Mouse (Mus musculus) testis, adult 2 months (tissue): Measurements from ENCODE around the gene Coro1b. TPM values are rescaled to one million over a fixed set of nuclear protein-coding genes. Genes with fewer than 3 reads are reported as not detected.

ENCODE experiments used
- H3K27ac ChIP-seq: fragments of 200-500 bp; 2 replicates; pipeline ENCODE4 v1.5.1; 2012; ENCODE audit warnings: low read depth, low read length; ENCODE audit not compliant: control insufficient read depth, insufficient read depth
- H3K27me3 ChIP-seq: fragments of 200-500 bp; 2 replicates; pipeline ENCODE4 v1.6.1; 2012; ENCODE audit warnings: mild to moderate bottlenecking, low read length, moderate library complexity; ENCODE audit not compliant: control insufficient read depth, insufficient read depth
- H3K36me3 ChIP-seq: fragments of 200-500 bp; 2 replicates; pipeline ENCODE4 v1.6.1; 2012; ENCODE audit warnings: mild to moderate bottlenecking, low read length; ENCODE audit not compliant: control insufficient read depth, insufficient read depth
- H3K4me1 ChIP-seq: fragments of 200-500 bp; 2 replicates; pipeline ENCODE4 v1.6.1; 2012; ENCODE audit warnings: low read length; ENCODE audit not compliant: control insufficient read depth, insufficient read depth
- H3K4me3 ChIP-seq: fragments of 200-500 bp; 2 replicates; pipeline ENCODE4 v1.5.1; 2012; ENCODE audit warnings: low read depth, mild to moderate bottlenecking, low read length, moderate library complexity, mixed read lengths; ENCODE audit not compliant: control insufficient read depth
- CTCF ChIP-seq: fragments of 200-500 bp; IDR thresholded peaks from 2 replicates; pipeline ENCODE4 v1.5.1; 2012; ENCODE audit warnings: low read depth, mild to moderate bottlenecking, inconsistent platforms, low read length, moderate library complexity; ENCODE audit not compliant: control insufficient read depth, insufficient read depth, insufficient replicate concordance
- POLR2A ChIP-seq: fragments of 200-500 bp; IDR thresholded peaks from 2 replicates; pipeline ENCODE4 v1.6.1; 2012; ENCODE audit warnings: low read depth, mild to moderate bottlenecking, inconsistent platforms, low read length, moderate library complexity; ENCODE audit not compliant: control insufficient read depth
- polyA plus RNA-seq: library from polyadenylated mRNA; depleted of rRNA; stranded (reverse); fragments of >200 nt; gene quantifications from 2 replicates; pipeline ENCODE4 v1.2.3, GENCODE M21; 2012; rRNA removed

Gene Coro1b
- polyA plus RNA-seq, 1 experiment: 87.3 TPM

DNA sequence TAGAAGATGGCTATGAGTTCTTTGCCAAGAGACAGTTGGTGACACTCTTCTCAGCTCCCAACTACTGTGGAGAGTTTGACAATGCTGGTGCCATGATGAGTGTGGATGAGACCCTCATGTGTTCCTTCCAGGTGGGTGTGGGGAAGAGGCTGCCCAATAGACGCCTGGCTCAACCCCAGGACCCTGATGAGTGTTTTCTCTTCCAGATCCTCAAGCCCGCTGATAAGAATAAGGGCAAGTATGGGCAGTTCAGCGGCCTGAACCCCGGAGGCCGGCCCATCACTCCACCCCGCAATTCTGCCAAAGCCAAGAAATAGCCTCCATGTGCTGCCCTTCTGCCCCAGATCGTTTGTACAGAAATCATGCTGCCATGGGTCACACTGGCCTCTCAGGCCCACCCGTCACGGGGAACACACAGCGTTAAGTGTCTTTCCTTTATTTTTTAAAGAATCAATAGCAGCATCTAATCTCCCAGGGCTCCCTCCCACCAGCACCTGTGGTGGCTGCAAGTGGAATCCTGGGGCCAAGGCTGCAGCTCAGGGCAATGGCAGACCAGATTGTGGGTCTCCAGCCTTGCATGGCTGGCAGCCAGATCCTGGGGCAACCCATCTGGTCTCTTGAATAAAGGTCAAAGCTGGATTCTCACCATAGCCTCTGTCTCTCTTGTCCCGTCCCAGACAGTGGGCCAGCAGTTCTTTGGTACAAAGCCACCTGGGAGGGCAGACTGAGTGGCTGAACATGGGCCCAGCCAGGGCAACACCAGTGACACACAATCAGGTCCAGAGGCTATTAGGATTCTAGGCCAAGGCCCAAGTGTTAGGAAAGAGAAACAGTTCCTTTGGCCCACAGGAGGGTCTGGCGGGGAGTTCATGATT lies 46.6 kb downstream of the Coro1b start:
- no peaks in the 10 kb centered on the region for H3K36me3 ChIP-seq
- no peak overlapping the region for H3K4me3 ChIP-seq
- peaks cover 11% of the 10 kb centered on the region for H3K4me1 ChIP-seq
- no peak overlapping the region for H3K27ac ChIP-seq
- no peak for TF ChIP-seq POLR2A
- no peak for TF ChIP-seq CTCF
- no peaks in the 10 kb centered on the region for H3K27me3 ChIP-seq

DNA sequence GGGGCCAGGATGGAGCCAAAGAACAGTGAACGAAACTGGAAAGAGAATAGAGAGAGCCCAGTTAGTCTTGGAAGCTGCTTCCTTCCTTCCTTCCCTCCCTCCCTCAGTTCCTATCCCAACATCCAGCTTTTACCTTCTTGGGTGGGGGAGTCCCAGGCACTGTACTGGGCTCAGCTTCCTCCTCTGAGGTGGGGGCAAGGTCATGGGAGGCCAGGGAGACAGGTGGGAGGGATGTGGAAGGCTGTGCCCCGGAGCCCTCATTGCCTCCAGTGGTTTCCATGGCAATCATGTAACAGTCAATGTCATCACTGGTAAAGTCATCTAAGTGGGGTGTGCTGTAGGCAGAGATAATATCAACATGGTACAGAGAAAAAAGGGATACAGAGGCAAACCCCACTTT lies 47.6 kb downstream of the Coro1b start:
- Histone ChIP-seq H3K27me3 (no peaks in the 10 kb centered on the region), H3K4me3 (no peak overlapping the region), H3K36me3 (no peaks in the 10 kb centered on the region), H3K4me1 (peaks cover 12% of the 10 kb centered on the region), H3K27ac (no peak overlapping the region)
- TF ChIP-seq POLR2A (no peak), CTCF (no peak)

DNA sequence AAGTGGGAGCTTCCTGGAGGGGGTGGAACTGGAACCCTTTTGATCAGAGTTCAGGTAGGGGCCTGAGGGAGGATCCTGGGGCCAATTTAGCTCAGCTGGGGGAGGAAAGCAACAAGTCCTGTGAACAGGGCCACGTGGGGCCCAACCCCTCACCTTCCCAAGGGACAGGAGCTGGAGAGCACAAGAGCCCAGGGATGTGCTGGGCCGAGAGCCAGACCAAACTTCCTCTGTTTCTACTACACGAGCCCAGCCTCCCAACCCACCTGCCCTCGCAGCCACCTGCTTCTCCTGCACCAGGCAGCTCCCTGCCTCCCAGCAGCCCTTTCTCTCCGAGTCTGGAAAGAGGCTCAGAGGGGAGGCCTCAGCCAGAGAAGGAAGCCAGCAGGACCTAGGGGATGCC lies 48.1 kb downstream of the Coro1b start:
- H3K4me1 ChIP-seq: peaks cover 16% of the 10 kb centered on the region
- H3K27me3 ChIP-seq: no peaks in the 10 kb centered on the region
- TF ChIP-seq POLR2A (no peak), CTCF (no peak)
- H3K36me3 ChIP-seq: no peaks in the 10 kb centered on the region
- H3K4me3 ChIP-seq: no peak overlapping the region
- H3K27ac ChIP-seq: no peak overlapping the region

DNA sequence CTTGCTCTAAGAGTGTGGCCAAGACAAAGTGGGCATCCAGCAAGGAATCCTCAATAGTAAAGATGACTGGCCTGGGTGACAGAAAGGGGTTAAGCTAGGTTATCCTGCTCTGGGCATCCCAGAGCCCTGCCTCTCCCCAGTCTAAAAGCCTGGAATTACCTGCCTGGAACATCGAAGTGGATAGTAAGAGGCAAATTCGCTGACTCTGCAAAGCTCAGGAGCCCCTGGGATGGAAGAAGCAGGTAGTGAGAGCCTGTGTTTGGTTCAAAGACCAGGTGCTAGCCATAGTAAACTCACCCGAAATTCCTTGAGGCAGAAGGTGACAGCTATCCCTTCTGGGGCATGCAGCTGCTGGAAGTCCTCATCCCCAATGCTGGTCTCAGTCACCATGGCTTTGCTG lies 48.8 kb downstream of the Coro1b start:
- Histone ChIP-seq H3K4me1 (peaks cover 22% of the 10 kb centered on the region), H3K27ac (no peak overlapping the region), H3K36me3 (no peaks in the 10 kb centered on the region), H3K4me3 (no peak overlapping the region), H3K27me3 (no peaks in the 10 kb centered on the region)
- TF ChIP-seq POLR2A (no peak), CTCF (no peak)

DNA sequence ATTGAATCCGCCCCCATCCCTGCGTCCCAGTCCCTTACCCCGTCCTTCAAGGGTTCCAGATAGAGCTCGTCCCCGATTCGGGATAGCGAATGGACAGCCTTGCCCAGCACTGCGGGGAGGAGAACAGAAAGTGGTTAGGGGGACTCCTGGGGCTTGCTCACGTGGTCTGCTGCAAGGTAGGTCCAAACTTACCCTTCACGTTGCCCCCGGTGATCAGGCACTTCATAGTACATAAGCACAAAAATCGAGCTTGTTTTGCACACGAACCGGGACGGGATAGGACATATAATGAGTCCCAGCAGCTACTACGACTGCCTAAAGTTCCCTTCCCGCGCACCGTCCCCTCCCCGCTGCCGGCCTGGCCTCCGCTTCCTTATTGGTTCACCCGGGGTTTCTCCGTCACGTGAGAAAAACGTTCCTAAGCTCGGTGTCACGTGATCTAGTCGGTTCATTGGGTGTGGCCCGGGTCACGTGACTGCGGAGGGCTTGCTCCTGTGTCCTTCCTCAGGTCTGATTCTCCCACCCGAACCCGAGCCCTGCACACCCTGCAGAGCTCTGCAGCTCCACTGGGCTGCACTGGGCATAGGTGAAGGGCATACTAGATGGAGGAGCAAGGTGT lies 53.0 kb downstream of the Coro1b start, which contains the start of gene Rad9a:
Rad9a (minus strand) TSS at position 372 of the 619 bp plus-strand sequence.
- Histone ChIP-seq H3K27ac (peak within 1 kb of the TSS; percentile 33; the same call in 1 of the 2 replicates), H3K36me3 (no peaks in the 10 kb centered on the region), H3K4me1 (peaks cover 18% of the 10 kb centered on the region), H3K27me3 (no peaks in the 10 kb centered on the region), H3K4me3 (peak within 1 kb of the TSS; percentile 89)
- no peak for TF ChIP-seq CTCF
- TF ChIP-seq POLR2A: peak; percentile 59; the same call in 1 of the 2 replicates

DNA sequence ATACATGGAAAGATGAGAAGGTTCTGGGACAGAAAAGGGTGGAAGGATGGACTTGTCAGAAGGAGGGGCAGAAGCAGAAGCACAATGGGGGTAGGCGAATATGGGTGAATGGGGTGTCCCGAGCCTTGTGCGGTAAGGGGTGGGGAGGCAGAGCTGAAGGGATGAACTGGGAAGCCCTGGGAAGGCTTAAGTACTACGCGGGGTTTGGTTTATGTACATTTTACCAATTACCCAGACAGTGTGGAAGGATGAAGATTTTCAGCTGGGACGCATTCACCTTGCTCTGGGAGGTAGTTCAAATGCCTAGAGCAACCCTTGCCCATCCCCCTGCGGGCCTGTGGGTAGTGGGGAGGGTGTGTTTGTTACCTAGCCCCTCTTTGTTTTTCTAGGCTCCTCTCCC lies 53.7 kb downstream of the Coro1b start:
- Histone ChIP-seq H3K4me3 (peak overlapping the region; percentile 89), H3K27me3 (no peaks in the 10 kb centered on the region), H3K4me1 (peaks cover 18% of the 10 kb centered on the region), H3K27ac (no peak overlapping the region), H3K36me3 (no peaks in the 10 kb centered on the region)
- TF ChIP-seq CTCF (no peak), POLR2A (no peak)

DNA sequence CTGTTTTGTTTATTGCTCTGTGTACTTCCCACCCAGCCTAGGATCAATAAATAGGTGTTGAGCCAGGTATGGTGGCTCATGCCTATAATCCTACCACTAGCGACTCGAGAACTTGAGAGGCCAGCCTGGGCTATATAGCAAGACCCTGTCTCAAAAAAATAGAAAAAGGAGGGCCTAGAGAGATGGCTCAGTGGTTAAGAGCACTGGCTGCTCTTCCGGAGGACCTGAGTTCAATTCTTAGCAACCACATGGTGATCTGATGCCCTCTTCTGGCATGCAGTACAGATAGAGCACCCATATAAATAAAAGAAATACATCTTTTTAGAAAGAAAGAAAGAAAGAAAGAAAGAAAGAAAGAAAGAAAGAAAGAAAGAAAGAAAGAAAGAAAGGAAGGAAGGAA lies 54.7 kb downstream of the Coro1b start:
- H3K4me3 ChIP-seq: no peak overlapping the region
- no peak overlapping the region for H3K27ac ChIP-seq
- H3K4me1 ChIP-seq: peaks cover 18% of the 10 kb centered on the region
- no peaks in the 10 kb centered on the region for H3K36me3 ChIP-seq
- no peaks in the 10 kb centered on the region for H3K27me3 ChIP-seq
- TF ChIP-seq POLR2A (no peak), CTCF (no peak)

Other genes starting within 250 kb of the Coro1b start
- 11.2 and 11.4 TPM in 2 replicates for gene Tcirg1, start 241.5 kb upstream of the Coro1b start, polyA plus RNA-seq
- gene Ndufs8, start 235.8 kb upstream of the Coro1b start, polyA plus RNA-seq: 69.9 and 91.3 TPM in 2 replicates
- 48.2 and 52.4 TPM in 2 replicates for gene Aldh3b1, start 218.8 kb upstream of the Coro1b start, polyA plus RNA-seq
- 6.6 and 8.0 TPM in 2 replicates for gene Unc93b1, start 213.4 kb upstream of the Coro1b start, polyA plus RNA-seq
- gene Aldh3b3, start 190.0 kb upstream of the Coro1b start, polyA plus RNA-seq: 2.9 and 3.2 TPM in 2 replicates
- gene Aldh3b2, start 176.3 kb upstream of the Coro1b start, polyA plus RNA-seq: 48.5 and 48.6 TPM in 2 replicates
- 14.7 and 14.9 TPM in 2 replicates for gene Acy3, start 162.0 kb upstream of the Coro1b start, polyA plus RNA-seq
- 0.41 and 0.56 TPM in 2 replicates for gene Tbx10, start 155.9 kb upstream of the Coro1b start, polyA plus RNA-seq
- 0.99 and 2.4 TPM in 2 replicates for gene Nudt8, start 148.0 kb upstream of the Coro1b start, polyA plus RNA-seq
- gene Gm49405, start 148.0 kb upstream of the Coro1b start, polyA plus RNA-seq: 0.48 TPM in 2 replicates
- gene Doc2g, start 145.3 kb upstream of the Coro1b start, polyA plus RNA-seq: 1.3 and 2.0 TPM in 2 replicates
- gene Ndufv1, start 135.8 kb upstream of the Coro1b start, polyA plus RNA-seq: 145 and 173 TPM in 2 replicates
- 88.6 and 94.9 TPM in 2 replicates for gene Gstp1, start 110.6 kb upstream of the Coro1b start, polyA plus RNA-seq
- 1.5 TPM in 2 replicates for gene Gstp2, start 102.6 kb upstream of the Coro1b start, polyA plus RNA-seq
- not detected in 2 replicates for gene Gstp3, start 89.0 kb upstream of the Coro1b start, polyA plus RNA-seq
- gene Cabp2, start 67.0 kb upstream of the Coro1b start, polyA plus RNA-seq: not detected in 2 replicates
- 31.5 and 31.7 TPM in 2 replicates for gene Cdk2ap2, start 51.4 kb upstream of the Coro1b start, polyA plus RNA-seq
- 31.9 and 42.8 TPM in 2 replicates for gene Pitpnm1, start 48.6 kb upstream of the Coro1b start, polyA plus RNA-seq
- gene Aip, start 22.8 kb upstream of the Coro1b start, polyA plus RNA-seq: 21.0 and 23.5 TPM in 2 replicates
- 0.02 TPM in 1 of 2 replicates, not detected in the other for gene Gpr152, start 8.8 kb upstream of the Coro1b start, polyA plus RNA-seq
- 0.16 and 0.29 TPM in 2 replicates for gene Cabp4, start 4.6 kb upstream of the Coro1b start, polyA plus RNA-seq
- gene Ptprcap, start 5.0 kb downstream of the Coro1b start, polyA plus RNA-seq: 0.65 and 1.0 TPM in 2 replicates
- 10.9 and 11.1 TPM in 2 replicates for gene Rps6kb2, start 14.7 kb downstream of the Coro1b start, polyA plus RNA-seq
- gene Carns1, start 26.9 kb downstream of the Coro1b start, polyA plus RNA-seq: 2.5 and 2.7 TPM in 2 replicates
- gene Tbc1d10c, start 42.7 kb downstream of the Coro1b start, polyA plus RNA-seq: 0.98 and 1.3 TPM in 2 replicates
- 48.8 and 49.8 TPM in 2 replicates for gene Ppp1ca, start 43.4 kb downstream of the Coro1b start, polyA plus RNA-seq
- 9.0 and 9.2 TPM in 2 replicates for gene Rad9a, start 53.0 kb downstream of the Coro1b start, polyA plus RNA-seq
- gene Clcf1, start 65.6 kb downstream of the Coro1b start, polyA plus RNA-seq: 2.0 and 3.1 TPM in 2 replicates
- 1.2 and 3.0 TPM in 2 replicates for gene AC109138.7, start 65.7 kb downstream of the Coro1b start, polyA plus RNA-seq
- 16.3 and 19.4 TPM in 2 replicates for gene Pold4, start 83.3 kb downstream of the Coro1b start, polyA plus RNA-seq
- gene Ssh3, start 120.6 kb downstream of the Coro1b start, polyA plus RNA-seq: 6.3 and 7.1 TPM in 2 replicates
- gene Ankrd13d, start 134.5 kb downstream of the Coro1b start, polyA plus RNA-seq: 4.3 and 6.1 TPM in 2 replicates
- 10.7 and 12.0 TPM in 2 replicates for gene Grk2, start 157.6 kb downstream of the Coro1b start, polyA plus RNA-seq
- 46.0 and 48.5 TPM in 2 replicates for gene Kdm2a, start 249.7 kb downstream of the Coro1b start, polyA plus RNA-seq